Mouse (Mus musculus): ENCODE results near the gene Slc25a12.

DNA sequence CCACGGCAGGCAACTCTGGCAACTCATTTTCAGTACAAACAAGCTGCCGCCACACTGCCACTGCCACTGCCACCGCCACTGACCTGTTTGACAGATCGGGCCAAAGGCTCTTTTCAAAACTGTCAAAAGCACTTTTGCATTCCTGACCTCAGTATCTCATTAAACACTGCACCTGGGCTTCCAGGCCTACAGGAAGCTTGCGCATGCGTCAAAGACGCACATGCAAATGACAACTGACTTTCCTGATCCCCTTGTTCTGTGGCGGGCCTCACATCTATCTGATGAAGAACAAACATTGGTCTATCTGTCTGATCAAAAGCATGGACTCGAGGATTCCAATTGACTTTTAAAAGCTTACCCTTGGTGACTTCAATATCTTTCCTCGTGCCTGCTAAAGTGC lies 55.5 kb downstream of the Slc25a12 start:
- TF ChIP-seq POLR2A (IDR thresholded peaks at IDR 0.05; ENCODE audit: control insufficient read depth, low read depth, low read length) (no peak), CTCF (IDR thresholded peaks at IDR 0.05; ENCODE audit: control insufficient read depth, insufficient read depth, insufficient replicate concordance, low read depth, low read length) (no peak)

Measured in testis, adult 2 months (tissue).